ENCODE assay signal across 8 mouse cellular contexts in the genomic region with DNA sequence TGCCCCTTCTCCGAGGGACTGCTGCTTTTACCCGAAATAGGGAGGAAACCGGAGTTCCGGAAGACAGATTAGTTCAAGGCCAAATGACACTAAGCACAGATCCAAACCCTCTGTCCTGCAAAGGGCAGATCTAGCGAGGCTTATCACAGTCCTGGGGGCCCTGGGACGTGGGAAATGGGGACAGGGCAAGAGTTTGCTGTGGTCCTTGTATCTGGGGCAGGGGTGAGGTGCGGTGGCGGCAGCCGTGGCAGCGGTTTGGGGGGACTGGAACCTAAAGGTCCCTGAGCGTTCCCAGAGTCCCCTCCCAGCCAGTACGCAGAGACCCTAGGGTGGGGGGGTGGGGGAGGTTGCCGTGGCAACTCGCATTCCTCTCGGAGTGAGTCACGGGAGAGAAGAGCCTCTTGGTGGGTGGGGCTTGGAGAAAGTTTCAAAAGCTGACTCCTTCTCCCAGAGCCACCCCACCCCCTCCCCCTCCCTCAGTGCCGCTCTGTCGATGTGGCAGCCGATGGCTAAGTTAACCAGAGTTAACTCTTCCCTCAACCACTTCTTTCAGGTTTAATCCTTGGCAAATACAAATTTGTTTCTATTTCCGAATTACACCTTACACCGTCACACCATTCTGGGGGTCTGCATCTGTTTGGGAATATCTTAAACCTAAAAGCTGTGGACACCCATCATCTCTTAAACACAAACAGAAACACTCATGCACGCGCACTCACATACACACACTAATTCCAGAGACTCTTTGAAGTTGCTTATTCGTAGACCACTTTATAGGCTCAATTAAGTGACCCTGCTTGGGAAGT. TPM values are rescaled to one million over a fixed set of nuclear protein-coding genes. Genes with fewer than 3 reads are reported as not detected.
A peak's percentile ranks its signal among the peaks of the same experiment; 100 is the strongest.
DNase-seq lines count a peak whose midpoint lies in the region; ATAC-seq and TF ChIP-seq lines count a peak whose summit lies in the region.

No protein-coding gene starts in this region.

- H3K27ac ChIP-seq in forebrain, embryonic 11.5 days (ENCODE audit: low read depth, low read length), result peak overlapping the region; percentile 71
- peak overlapping the region; percentile 93 for H3K27ac ChIP-seq in hindbrain, embryonic 10.5 days
- peak overlapping the region; percentile 88 for H3K27ac ChIP-seq in liver, adult 2 months (replicated peaks; ENCODE audit: insufficient read depth, low read depth, low read length)
- no peak overlapping the region; the same call in 1 of the 2 replicates for H3K27ac ChIP-seq in neural tube, embryonic 11.5 days (ENCODE audit: low read depth, low read length)

- no peaks in the 10 kb centered on the region for H3K79me2 ChIP-seq in liver, adult 2 months (ENCODE audit: control insufficient read depth, insufficient read depth, low read length)

- no peak for TF ChIP-seq CTCF in liver, adult 2 months (IDR thresholded peaks at IDR 0.05; ENCODE audit: low read depth, low read length)

- H3K4me2 ChIP-seq in forebrain, embryonic 11.5 days (ENCODE audit: low read depth, low read length, severe bottlenecking), result peak overlapping the region; percentile 63
- peak overlapping the region; percentile 45 for H3K4me2 ChIP-seq in neural tube, embryonic 11.5 days (ENCODE audit: low read depth)

- no peaks in the 10 kb centered on the region for H3K27me3 ChIP-seq in forebrain, embryonic 11.5 days (ENCODE audit: control insufficient read depth, insufficient read depth, low read length)
- no peaks in the 10 kb centered on the region for H3K27me3 ChIP-seq in hindbrain, embryonic 10.5 days (ENCODE audit: insufficient read depth, poor library complexity, severe bottlenecking)
- H3K27me3 ChIP-seq in liver, adult 2 months (ENCODE audit: control insufficient read depth, insufficient read depth, low read length), result no peaks in the 10 kb centered on the region
- no peaks in the 10 kb centered on the region for H3K27me3 ChIP-seq in neural tube, embryonic 11.5 days (ENCODE audit: control insufficient read depth, insufficient read depth, low read length)

- no peak for TF ChIP-seq POLR2A in liver, adult 2 months (IDR thresholded peaks at IDR 0.05; ENCODE audit: extremely low read depth, insufficient read depth, low read length)

- peak; percentile 83 for ATAC-seq in forebrain, embryonic 11.5 days (replicated peaks; ENCODE audit: low FRiP score)
- ATAC-seq in neural tube, embryonic 11.5 days (ENCODE audit: insufficient read depth, low FRiP score, low TSS enrichment), result peak; percentile 78

- H3K4me1 ChIP-seq in forebrain, embryonic 11.5 days (replicated peaks; ENCODE audit: control insufficient read depth, insufficient read depth, low read length), result peaks cover 19% of the 10 kb centered on the region
- peaks cover 54% of the 10 kb centered on the region for H3K4me1 ChIP-seq in hindbrain, embryonic 10.5 days (replicated peaks)
- no peaks in the 10 kb centered on the region; the same call in 1 of the 2 replicates for H3K4me1 ChIP-seq in liver, adult 2 months (ENCODE audit: control insufficient read depth, insufficient read depth, low read length)
- peaks cover 14% of the 10 kb centered on the region for H3K4me1 ChIP-seq in neural tube, embryonic 11.5 days (ENCODE audit: control insufficient read depth, insufficient read depth, low read length)

- H3K36me3 ChIP-seq in forebrain, embryonic 11.5 days (ENCODE audit: control insufficient read depth, insufficient read depth, low read length), result no peaks in the 10 kb centered on the region
- H3K36me3 ChIP-seq in hindbrain, embryonic 10.5 days, result peaks cover 12% of the 10 kb centered on the region; the same call in 1 of the 2 replicates
- no peaks in the 10 kb centered on the region for H3K36me3 ChIP-seq in liver, adult 2 months (ENCODE audit: control insufficient read depth, insufficient read depth, low read length)
- no peaks in the 10 kb centered on the region for H3K36me3 ChIP-seq in neural tube, embryonic 11.5 days (ENCODE audit: control insufficient read depth, insufficient read depth, low read length)

- under 1% methylated on average over 24 of the region's 24 CpGs for WGBS in forebrain, embryonic 11.5 days
- WGBS in hindbrain, embryonic 10.5 days, result 2% methylated on average over 24 of the region's 24 CpGs
- 15% methylated on average over 24 of the region's 24 CpGs for WGBS in liver, adult 2 months
- WGBS in neural tube, embryonic 11.5 days, result under 1% methylated on average over 24 of the region's 24 CpGs

- peak; percentile 41 to 47 for DNase-seq in right cerebral cortex, postnatal 10 days (ENCODE audit: low spot score in 2 of 2)
- DNase-seq in right cerebral cortex, postnatal 36 days (ENCODE audit: low spot score in 2 of 2), result no peak
- DNase-seq in forebrain, embryonic 11.5 days (ENCODE audit: low spot score), result peak; percentile 89
- peak; percentile 87 for DNase-seq in hindbrain, embryonic 10.5 days (ENCODE audit: low spot score)
- DNase-seq in liver, adult 2 months (ENCODE audit: extremely low read depth, low read depth, low spot score), result no peak
- DNase-seq in neural tube, embryonic 11.5 days (ENCODE audit: low spot score), result peak; percentile 84
- no peak for DNase-seq in natural killer cell, adult 2 months (ENCODE audit: low spot score in 2 of 2)
- DNase-seq in cerebellum, postnatal 14 days, result no peak

- peak overlapping the region; percentile 65 for H3K9ac ChIP-seq in forebrain, embryonic 11.5 days (ENCODE audit: low read length)
- H3K9ac ChIP-seq in liver, adult 2 months (ENCODE audit: low read depth, low read length), result peak overlapping the region; percentile 86
- peak overlapping the region; percentile 58 for H3K9ac ChIP-seq in neural tube, embryonic 11.5 days (ENCODE audit: low read length)

- H3K4me3 ChIP-seq in forebrain, embryonic 11.5 days (ENCODE audit: low read depth, low read length), result peak overlapping the region; percentile 38
- peak overlapping the region; percentile 61 for H3K4me3 ChIP-seq in hindbrain, embryonic 10.5 days
- peak overlapping the region; percentile 75 for H3K4me3 ChIP-seq in liver, adult 2 months (ENCODE audit: insufficient read depth, low read depth, low read length)
- peak overlapping the region; percentile 39 for H3K4me3 ChIP-seq in neural tube, embryonic 11.5 days (ENCODE audit: low read depth, low read length)

- H3K9me3 ChIP-seq in forebrain, embryonic 11.5 days (ENCODE audit: control insufficient read depth, low read length), result no peaks in the 10 kb centered on the region
- no peaks in the 10 kb centered on the region for H3K9me3 ChIP-seq in hindbrain, embryonic 10.5 days
- H3K9me3 ChIP-seq in neural tube, embryonic 11.5 days (ENCODE audit: control insufficient read depth, low read length), result no peaks in the 10 kb centered on the region

RNA-seq across cellular contexts. Expression of a gene that starts 4.9 kb away (rescaled TPM):
- 348 and 407 TPM in 2 replicates for polyA plus RNA-seq in forebrain, embryonic 11.5 days (2014; fragmentation: Nextera tagmentation; extraction: Ambion mirVana)
- 400 and 454 TPM in 2 replicates for polyA plus RNA-seq in hindbrain, embryonic 10.5 days (2016; fragmentation: Nextera tagmentation; extraction: Ambion mirVana)
- 28.0 and 41.7 TPM in 2 replicates for total RNA-seq in liver, adult 2 months (2014; rRNA removed)
- polyA plus RNA-seq in liver, adult 2 months (2012; rRNA removed), result 110 and 128 TPM in 2 replicates
- polyA plus RNA-seq in neural tube, embryonic 11.5 days (2014; fragmentation: Nextera tagmentation; extraction: Ambion mirVana), result 450 and 492 TPM in 2 replicates

RNA-seq across cellular contexts. Expression of a gene that starts 42.9 kb away (rescaled TPM):
- 209 and 211 TPM in 2 replicates for polyA plus RNA-seq in forebrain, embryonic 11.5 days (2014; fragmentation: Nextera tagmentation; extraction: Ambion mirVana)
- 269 and 322 TPM in 2 replicates for polyA plus RNA-seq in hindbrain, embryonic 10.5 days (2016; fragmentation: Nextera tagmentation; extraction: Ambion mirVana)
- total RNA-seq in liver, adult 2 months (2014; rRNA removed), result 220 and 227 TPM in 2 replicates
- polyA plus RNA-seq in liver, adult 2 months (2012; rRNA removed), result 358 and 464 TPM in 2 replicates
- polyA plus RNA-seq in neural tube, embryonic 11.5 days (2014; fragmentation: Nextera tagmentation; extraction: Ambion mirVana), result 244 and 248 TPM in 2 replicates

RNA-seq across cellular contexts. Expression of a gene that starts 51.4 kb away (rescaled TPM):
- polyA plus RNA-seq in forebrain, embryonic 11.5 days (2014; fragmentation: Nextera tagmentation; extraction: Ambion mirVana), result 267 and 273 TPM in 2 replicates
- polyA plus RNA-seq in hindbrain, embryonic 10.5 days (2016; fragmentation: Nextera tagmentation; extraction: Ambion mirVana), result 221 and 269 TPM in 2 replicates
- total RNA-seq in liver, adult 2 months (2014; rRNA removed), result 15.7 and 19.5 TPM in 2 replicates
- 13.6 and 14.0 TPM in 2 replicates for polyA plus RNA-seq in liver, adult 2 months (2012; rRNA removed)
- 235 and 236 TPM in 2 replicates for polyA plus RNA-seq in neural tube, embryonic 11.5 days (2014; fragmentation: Nextera tagmentation; extraction: Ambion mirVana)

Comparison
In these comparisons a context has a peak if more than half of its experiments do, and no peak if none do; other contexts are left out.
1. DNase-seq: peak in right cerebral cortex, postnatal 10 days (2 of 2), forebrain, embryonic 11.5 days (single experiment), hindbrain, embryonic 10.5 days (single experiment) and neural tube, embryonic 11.5 days (single experiment); none in right cerebral cortex, postnatal 36 days (0 of 2), liver, adult 2 months (single experiment), natural killer cell, adult 2 months (0 of 2) and cerebellum, postnatal 14 days (0 of 2).
2. RNA of a gene that starts 51.4 kb away (polyA plus RNA-seq): 267 to 273 TPM in forebrain, embryonic 11.5 days, 235 to 236 TPM in neural tube, embryonic 11.5 days and 221 to 269 TPM in hindbrain, embryonic 10.5 days; 13.6 to 14.0 TPM in liver, adult 2 months; every median in the first group is over 10 times any median in the second.
3. Peak in every context shown above with its lines, with median percentiles within 50 percentile points of each other: H3K4me3 ChIP-seq and H3K9ac ChIP-seq.